Mouse (Mus musculus) right cerebral cortex, postnatal 4 days (tissue): ENCODE measurements around the gene Hmgcs1.
"Not testable (repeated sequence)": the region's sequence is repeated elsewhere in the genome, so short reads cannot be mapped to it uniquely, and the experiment has no call there.

ENCODE experiments used
- DNase-seq: peaks from one replicate; pipeline ENCODE4 v3.0.0-alpha.2; 2022

Gene Hmgcs1

GRCm38 (mm10) chr13:119690039-119690728, at the start of gene Hmgcs1:
Gene Hmgcs1, plus strand, starts transcription at chr13:119690379.
- peak; percentile 99 for DNase-seq

GRCm38 (mm10) chr13:119640504-119640903, 49.7 kb upstream of the Hmgcs1 start:
- no peak for DNase-seq

- DNase-seq: no peak
Measured at GRCm38 (mm10) chr13:119641145-119641544, 49.0 kb upstream of the Hmgcs1 start.

DNA sequence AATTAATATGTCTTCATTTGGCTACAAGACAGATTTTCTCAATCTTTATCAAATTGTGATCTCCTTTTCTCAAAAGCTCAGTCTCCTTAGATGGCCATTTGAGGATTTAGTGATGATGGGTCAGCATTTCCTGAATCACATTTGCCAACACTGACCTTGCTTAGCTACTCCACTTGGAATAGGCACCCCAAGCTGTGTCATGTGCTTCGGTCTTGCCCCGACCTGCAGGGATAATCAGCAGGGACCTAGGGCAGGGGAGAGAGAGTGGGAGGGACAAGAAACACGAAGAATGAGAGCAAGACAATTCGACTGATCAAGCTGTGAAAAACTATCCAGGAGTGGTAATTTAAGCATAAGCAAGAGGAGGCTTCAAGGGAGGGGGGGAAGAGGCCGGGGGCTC, 45.4 kb upstream of the Hmgcs1 start:
- DNase-seq: no peak

GRCm38 (mm10) chr13:119646511-119646910, 43.7 kb upstream of the Hmgcs1 start:
- no peak for DNase-seq

DNA sequence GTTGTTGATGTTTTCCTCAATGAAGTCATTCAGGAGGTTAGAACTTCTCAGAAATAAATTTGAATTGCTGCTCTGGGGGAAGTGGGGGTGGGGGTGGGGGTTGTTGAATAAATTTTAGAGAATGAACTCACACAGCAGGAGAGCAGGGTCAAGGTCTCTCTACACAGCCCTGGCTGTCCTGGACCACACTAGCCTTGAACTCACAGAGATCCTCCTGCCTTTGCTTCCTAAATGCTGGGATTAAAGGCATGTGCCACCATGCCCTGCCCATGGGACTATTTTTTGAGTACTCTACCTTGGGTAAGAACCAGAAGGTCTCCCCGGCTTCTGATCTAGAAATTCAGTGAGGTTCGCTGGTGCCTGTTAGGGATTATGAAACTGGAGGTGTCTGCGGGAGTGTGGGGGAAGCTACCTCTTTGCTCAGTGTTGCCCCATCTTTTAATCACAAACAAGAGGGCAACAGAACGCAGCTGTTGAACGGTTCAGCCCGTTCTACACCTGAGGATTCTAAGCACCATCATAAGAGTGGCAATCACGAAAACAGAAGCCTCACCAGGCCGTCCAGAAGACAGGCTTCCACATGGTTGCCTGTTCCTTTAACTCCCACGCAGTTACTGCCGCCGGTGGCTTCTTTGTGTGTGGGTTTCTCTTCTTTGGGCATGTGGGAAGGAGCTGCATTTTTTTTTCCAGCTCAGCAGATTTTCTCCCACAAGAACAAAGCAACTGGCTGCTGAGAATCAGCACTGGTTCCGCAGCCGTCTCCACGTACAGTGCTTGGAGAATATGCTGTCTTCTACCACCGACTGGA, 41.1 kb upstream of the Hmgcs1 start:
- peak; percentile 11 for DNase-seq

DNA sequence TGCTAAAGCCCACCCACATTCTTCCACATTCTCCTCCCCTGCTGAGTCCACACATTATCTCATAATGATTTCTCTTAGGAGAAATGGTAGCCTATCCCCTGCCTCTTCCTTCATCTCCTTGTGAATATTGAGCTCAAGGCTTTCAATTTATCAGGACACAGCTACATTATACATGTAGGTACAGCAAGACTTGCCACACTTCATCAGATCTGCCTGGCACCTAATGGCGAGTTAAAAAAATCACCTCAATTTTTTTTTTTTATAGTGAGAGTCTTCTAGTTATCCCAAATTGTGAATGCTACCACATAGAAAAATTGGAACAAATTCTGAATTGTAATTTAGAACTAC, 40.5 kb upstream of the Hmgcs1 start:
- DNase-seq: no peak

DNA sequence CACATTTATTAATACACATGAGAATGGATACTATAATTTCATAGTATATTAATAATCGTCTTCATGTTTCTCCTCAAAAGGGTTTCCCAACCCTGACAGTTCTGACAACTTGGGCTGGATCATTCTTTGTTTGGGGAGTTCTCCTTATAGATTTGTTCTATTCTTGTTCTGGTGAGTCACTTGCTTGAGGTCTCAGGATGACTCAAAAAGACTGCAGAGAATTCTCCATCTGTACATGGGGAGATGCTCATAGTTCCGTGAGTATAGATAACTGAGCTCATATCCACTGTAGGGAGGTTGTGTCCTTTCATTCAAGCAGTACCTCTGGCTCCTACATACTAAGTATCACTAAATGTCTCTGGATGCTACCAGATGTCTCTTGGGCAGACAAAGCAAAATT, 35.4 kb upstream of the Hmgcs1 start:
- no peak for DNase-seq

DNA sequence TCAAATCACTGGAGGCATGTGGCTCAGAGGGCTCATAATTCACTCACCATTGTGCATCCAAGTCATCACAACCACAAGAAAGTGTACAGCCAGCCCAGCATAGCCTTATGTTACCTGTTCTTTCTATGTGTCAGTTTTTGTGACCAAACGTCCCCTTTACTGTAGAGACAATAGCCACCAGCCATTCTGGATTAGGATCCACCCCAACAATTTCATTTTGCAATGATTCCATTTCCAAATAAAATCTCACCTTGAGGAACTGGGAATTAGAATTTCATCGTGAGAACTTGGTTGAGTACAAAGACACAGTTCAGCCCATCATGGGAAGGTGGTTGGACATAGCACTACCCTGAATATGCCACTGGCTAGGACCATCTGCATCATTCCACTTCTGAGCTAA, 33.9 kb upstream of the Hmgcs1 start:
- no peak for DNase-seq

- no peak for DNase-seq
Measured at GRCm38 (mm10) chr13:119656846-119657416, 33.2 kb upstream of the Hmgcs1 start.

GRCm38 (mm10) chr13:119661420-119661819, 28.8 kb upstream of the Hmgcs1 start:
- peak; percentile 17 for DNase-seq

GRCm38 (mm10) chr13:119678794-119679193, 11.4 kb upstream of the Hmgcs1 start:
- DNase-seq: no peak

GRCm38 (mm10) chr13:119679721-119680120, 10.5 kb upstream of the Hmgcs1 start:
- no peak for DNase-seq

DNA sequence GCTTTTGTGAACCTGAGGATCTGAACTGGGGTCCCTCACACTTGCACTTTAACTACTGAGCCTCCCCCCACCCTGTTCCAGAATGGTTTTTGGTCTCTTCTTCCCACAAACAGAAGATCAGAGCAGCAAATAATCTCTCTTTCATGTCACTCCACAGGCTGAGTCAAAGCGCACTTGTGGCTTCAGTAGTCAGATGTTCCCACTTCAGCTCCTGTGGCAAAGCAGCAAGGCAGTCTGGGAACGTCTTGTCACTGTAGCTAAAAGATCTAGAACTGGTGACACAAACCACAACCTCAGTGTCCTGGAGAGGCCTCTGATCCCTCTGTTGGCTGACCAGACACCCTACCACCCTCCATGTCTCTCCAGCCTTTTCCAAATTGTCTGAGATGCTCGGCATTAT, 9.0 kb upstream of the Hmgcs1 start:
- DNase-seq: no peak

- no peak for DNase-seq
Measured at GRCm38 (mm10) chr13:119684416-119685177, 5.6 kb upstream of the Hmgcs1 start.

DNA sequence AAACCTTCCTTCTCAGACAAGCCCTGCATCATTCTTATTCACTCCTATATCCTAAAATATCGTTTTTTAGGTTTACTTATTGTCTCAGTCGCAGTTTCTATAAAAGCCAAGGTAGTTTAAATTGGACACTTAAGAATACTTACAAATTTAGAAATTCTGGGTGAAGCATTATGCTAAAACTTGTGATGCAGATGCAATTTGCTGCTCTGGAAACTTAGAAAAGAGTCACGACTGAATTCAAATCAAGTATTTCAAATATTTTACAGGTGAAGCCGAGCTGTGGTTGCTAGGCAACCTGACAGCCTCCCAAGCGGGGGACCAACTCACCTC, 505 bp upstream of the Hmgcs1 start:
- no peak for DNase-seq

DNA sequence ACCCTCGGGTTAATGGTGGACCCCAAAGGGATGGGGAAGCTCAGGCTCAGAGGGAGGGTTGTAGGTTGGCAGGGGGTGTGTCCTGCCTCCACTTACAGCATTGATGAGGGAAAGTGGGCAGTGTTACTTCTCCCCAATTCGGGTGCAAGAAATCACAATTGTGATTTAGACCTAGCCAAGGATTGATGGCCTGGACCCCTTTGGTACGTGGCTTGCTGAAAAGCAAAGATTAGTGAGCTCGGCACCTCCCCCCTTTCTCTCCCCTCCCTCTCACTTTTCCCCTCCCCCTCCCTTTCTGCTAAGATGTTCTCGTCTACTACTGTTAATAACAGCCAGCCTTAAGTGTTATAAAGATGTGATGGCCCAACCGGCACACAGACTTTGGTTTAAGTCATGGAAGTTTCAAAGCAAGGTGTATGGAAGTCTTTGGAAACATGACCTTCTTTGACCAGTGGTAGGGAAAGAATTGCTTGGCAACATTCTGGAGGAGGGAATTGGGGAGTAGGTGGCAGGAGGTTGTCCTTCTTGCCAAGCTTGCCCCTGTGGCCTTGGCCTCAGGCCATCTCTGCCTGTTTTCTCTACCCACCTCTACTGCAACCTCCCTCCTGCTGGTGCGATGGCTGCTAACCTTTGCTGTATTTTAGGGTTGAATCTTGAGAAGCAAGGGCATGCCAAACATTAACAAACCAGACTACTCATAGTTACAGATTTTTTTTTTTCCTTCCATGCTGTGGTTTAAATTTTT, 869 bp downstream of the Hmgcs1 start:
- DNase-seq: no peak

- not testable (repeated sequence) for DNase-seq
Measured at GRCm38 (mm10) chr13:119691958-119692357, 1.8 kb downstream of the Hmgcs1 start.

DNA sequence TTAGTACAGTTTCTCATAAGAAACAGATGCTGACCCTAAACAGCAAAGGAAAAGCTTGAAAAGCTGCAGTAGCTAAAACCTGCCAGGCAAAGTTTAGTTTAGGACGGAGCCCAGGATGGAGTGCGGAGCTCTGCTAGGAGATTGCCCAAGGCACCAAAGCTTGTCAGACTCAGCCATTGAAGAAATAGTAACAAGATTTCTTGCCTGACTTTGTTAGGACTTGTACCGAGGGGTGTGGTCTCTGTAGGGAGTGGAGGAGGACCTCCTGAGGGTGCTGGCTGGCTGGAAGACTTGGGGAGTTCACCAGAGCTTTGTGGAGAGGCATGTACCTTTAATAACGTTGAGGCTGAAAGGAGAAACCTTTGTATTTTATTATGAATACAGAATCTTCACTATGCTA, 5.5 kb downstream of the Hmgcs1 start:
- no peak for DNase-seq

- no peak for DNase-seq
Measured at GRCm38 (mm10) chr13:119696496-119696895, 6.3 kb downstream of the Hmgcs1 start.

DNA sequence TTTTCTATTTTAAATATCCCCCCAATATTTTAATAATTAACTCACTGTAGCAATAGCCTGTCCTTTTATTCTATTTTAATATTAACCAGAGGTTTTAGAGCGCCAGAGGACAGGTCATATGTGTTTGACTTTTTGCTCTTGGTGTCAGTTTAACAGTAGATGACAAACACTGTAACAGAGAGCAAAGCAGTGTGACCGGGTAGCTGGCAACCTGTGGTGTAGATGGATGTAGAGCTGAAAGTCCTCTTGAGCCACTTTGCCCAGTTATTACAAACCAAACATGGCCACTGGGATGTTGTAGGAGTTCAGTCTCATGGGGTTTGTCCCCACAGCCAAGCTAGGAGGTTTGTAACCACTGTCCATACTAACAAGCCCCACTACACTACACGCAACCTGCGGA, 8.3 kb downstream of the Hmgcs1 start:
- DNase-seq: no peak

- no peak for DNase-seq
Measured at GRCm38 (mm10) chr13:119704280-119704679, 14.1 kb downstream of the Hmgcs1 start.
